Mouse (Mus musculus) limb, embryonic 15.5 days (tissue): ENCODE results near the gene Cep112. TPM values are rescaled to one million over a fixed set of nuclear protein-coding genes. Genes with fewer than 3 reads are reported as not detected.

Experiments
- ATAC-seq: fragments of 200-750 bp; cut with Nextera tagmentation; 2 replicates; pipeline ENCODE4 v1.8.0; 2017; ENCODE audit warnings: low read depth, moderate TSS enrichment; ENCODE audit not compliant: insufficient number of reproducible peaks, low FRiP score, low TSS enrichment
- H3K27ac ChIP-seq: fragments of 300-500 bp; sonication (generic); 2 replicates; pipeline ENCODE4 v1.5.1; 2015; ENCODE audit warnings: moderate library complexity, mild to moderate bottlenecking, inconsistent platforms
- H3K27me3 ChIP-seq: fragments of 300-500 bp; sonication (generic); 2 replicates; pipeline ENCODE4 v1.6.1; 2015; ENCODE audit warnings: inconsistent platforms
- H3K36me3 ChIP-seq: fragments of 300-500 bp; sonication (generic); 2 replicates; pipeline ENCODE4 v1.6.1; 2015; ENCODE audit warnings: inconsistent platforms
- H3K4me1 ChIP-seq: fragments of 300-500 bp; sonication (generic); 2 replicates; pipeline ENCODE4 v1.6.1; 2015; ENCODE audit warnings: inconsistent platforms
- H3K4me2 ChIP-seq: fragments of 300-500 bp; sonication (generic); 2 replicates; pipeline ENCODE4 v1.6.1; 2015; ENCODE audit warnings: mild to moderate bottlenecking, inconsistent platforms
- H3K4me3 ChIP-seq: fragments of 300-500 bp; sonication (generic); 2 replicates; pipeline ENCODE4 v1.5.1; 2015; ENCODE audit warnings: mild to moderate bottlenecking, inconsistent platforms
- H3K9ac ChIP-seq: fragments of 300-500 bp; sonication (generic); 2 replicates; pipeline ENCODE4 v1.6.1; 2015; ENCODE audit warnings: inconsistent platforms
- H3K9me3 ChIP-seq: fragments of 300-500 bp; sonication (generic); 2 replicates; pipeline ENCODE4 v1.6.1; 2016; ENCODE audit warnings: inconsistent platforms
- WGBS: fragments of 180-500 bp; shearing (Covaris S2); methylation state at CpG from one replicate; pipeline ENCODE4 v1.1.7; 2015; 5-methylcytosine and 5-hydroxymethylcytosine counted together
- polyA plus RNA-seq: library from polyadenylated mRNA; unstranded; fragments of >200 nt; fragmentation: Nextera tagmentation; extraction: Ambion mirVana; gene quantifications from 2 replicates; pipeline ENCODE4 v1.2.1, GENCODE M21; 2015

The Cep112 gene
- polyA plus RNA-seq, 1 experiment from 2014 or later: 15.0 TPM

- Histone ChIP-seq H3K4me2 (no peak overlapping the region), H3K4me1 (0 out of 2 replicates have a peak, but pooled peaks cover 3% of the 10 kb centered on the region), H3K27ac (0 out of 2 replicates have a peak overlapping the region, but pooled peaks have one; percentile 11), H3K4me3 (no peak overlapping the region), H3K27me3 (no peaks in the 10 kb centered on the region), H3K9me3 (no peaks in the 10 kb centered on the region), H3K36me3 (no peaks in the 10 kb centered on the region), H3K9ac (no peak overlapping the region)
- no peak for ATAC-seq
- WGBS: 28% methylated on average over 7 of the region's 7 CpGs
Measured at GRCm38 (mm10) chr11:108620628-108621433, 195.8 kb downstream of the Cep112 start.

GRCm38 (mm10) chr11:108621434-108621901 is 196.5 kb downstream of the Cep112 start:
- no peaks in the 10 kb centered on the region for H3K36me3 ChIP-seq
- H3K4me1 ChIP-seq: 0 out of 2 replicates have a peak, but pooled peaks cover 3% of the 10 kb centered on the region
- no peak overlapping the region for H3K9ac ChIP-seq
- WGBS: 28% methylated on average over 9 of the region's 9 CpGs
- no peak for ATAC-seq
- no peaks in the 10 kb centered on the region for H3K9me3 ChIP-seq
- no peak overlapping the region for H3K4me3 ChIP-seq
- 0 out of 2 replicates have a peak overlapping the region, but pooled peaks have one; percentile 11 for H3K27ac ChIP-seq
- no peak overlapping the region for H3K4me2 ChIP-seq
- no peaks in the 10 kb centered on the region for H3K27me3 ChIP-seq

GRCm38 (mm10) chr11:108625546-108626232 is 200.7 kb downstream of the Cep112 start:
- H3K36me3 ChIP-seq: no peaks in the 10 kb centered on the region
- no peak overlapping the region for H3K27ac ChIP-seq
- 79% methylated on average over 5 of the region's 5 CpGs for WGBS
- no peaks in the 10 kb centered on the region for H3K27me3 ChIP-seq
- H3K4me3 ChIP-seq: no peak overlapping the region
- H3K9me3 ChIP-seq: no peaks in the 10 kb centered on the region
- H3K4me1 ChIP-seq: 0 out of 2 replicates have a peak, but pooled peaks cover 3% of the 10 kb centered on the region
- no peak overlapping the region for H3K4me2 ChIP-seq
- no peak overlapping the region for H3K9ac ChIP-seq
- ATAC-seq: no peak

GRCm38 (mm10) chr11:108637780-108638179 is 212.8 kb downstream of the Cep112 start:
- WGBS: 63% methylated on average over 2 of the region's 2 CpGs
- ATAC-seq: no peak
- Histone ChIP-seq H3K27me3 (no peaks in the 10 kb centered on the region), H3K4me1 (no peaks in the 10 kb centered on the region), H3K36me3 (no peaks in the 10 kb centered on the region), H3K9me3 (no peaks in the 10 kb centered on the region), H3K27ac (no peak overlapping the region), H3K4me2 (no peak overlapping the region), H3K9ac (no peak overlapping the region), H3K4me3 (no peak overlapping the region)

- Histone ChIP-seq H3K9ac (no peak overlapping the region), H3K27ac (no peak overlapping the region), H3K36me3 (no peaks in the 10 kb centered on the region), H3K4me3 (no peak overlapping the region), H3K4me2 (no peak overlapping the region), H3K27me3 (no peaks in the 10 kb centered on the region), H3K9me3 (no peaks in the 10 kb centered on the region), H3K4me1 (no peaks in the 10 kb centered on the region)
- WGBS: 66% methylated on average over 2 of the region's 2 CpGs
- no peak for ATAC-seq
Measured at GRCm38 (mm10) chr11:108655574-108655973, 230.6 kb downstream of the Cep112 start.

- Histone ChIP-seq H3K9me3 (no peaks in the 10 kb centered on the region), H3K4me1 (no peaks in the 10 kb centered on the region), H3K9ac (no peak overlapping the region), H3K27me3 (no peaks in the 10 kb centered on the region), H3K4me2 (no peak overlapping the region), H3K4me3 (no peak overlapping the region), H3K36me3 (no peaks in the 10 kb centered on the region), H3K27ac (no peak overlapping the region)
- no peak for ATAC-seq
- WGBS: 95% methylated on average over 3 of the region's 3 CpGs
Measured at GRCm38 (mm10) chr11:108682014-108682413, 257.0 kb downstream of the Cep112 start.

GRCm38 (mm10) chr11:108696563-108696962 is 271.6 kb downstream of the Cep112 start:
- Histone ChIP-seq H3K9ac (no peak overlapping the region), H3K4me3 (no peak overlapping the region), H3K27me3 (no peaks in the 10 kb centered on the region), H3K4me1 (no peaks in the 10 kb centered on the region), H3K36me3 (no peaks in the 10 kb centered on the region), H3K9me3 (no peaks in the 10 kb centered on the region), H3K4me2 (no peak overlapping the region), H3K27ac (no peak overlapping the region)
- no peak for ATAC-seq
- WGBS: 73% methylated on average over 4 of the region's 4 CpGs

GRCm38 (mm10) chr11:108752301-108752700 is 327.3 kb downstream of the Cep112 start:
- no peaks in the 10 kb centered on the region for H3K9me3 ChIP-seq
- H3K4me1 ChIP-seq: peaks cover 21% of the 10 kb centered on the region
- WGBS: 25% methylated on average over 7 of the region's 7 CpGs
- H3K36me3 ChIP-seq: no peaks in the 10 kb centered on the region
- no peaks in the 10 kb centered on the region for H3K27me3 ChIP-seq
- no peak for ATAC-seq
- H3K27ac ChIP-seq: peak overlapping the region; percentile 64
- no peak overlapping the region for H3K4me2 ChIP-seq
- no peak overlapping the region for H3K4me3 ChIP-seq
- H3K9ac ChIP-seq: no peak overlapping the region

GRCm38 (mm10) chr11:108752765-108753164 is 327.8 kb downstream of the Cep112 start:
- no peak overlapping the region for H3K4me3 ChIP-seq
- H3K9ac ChIP-seq: no peak overlapping the region
- H3K9me3 ChIP-seq: no peaks in the 10 kb centered on the region
- no peak overlapping the region; the same call in 1 of the 2 replicates for H3K27ac ChIP-seq
- ATAC-seq: no peak
- H3K4me2 ChIP-seq: no peak overlapping the region
- no peaks in the 10 kb centered on the region for H3K36me3 ChIP-seq
- H3K27me3 ChIP-seq: no peaks in the 10 kb centered on the region
- H3K4me1 ChIP-seq: peaks cover 23% of the 10 kb centered on the region
- WGBS: 63% methylated on average over 2 of the region's 2 CpGs

GRCm38 (mm10) chr11:108753361-108754240 is 328.6 kb downstream of the Cep112 start:
- Histone ChIP-seq H3K4me3 (no peak overlapping the region), H3K27me3 (no peaks in the 10 kb centered on the region), H3K9me3 (no peaks in the 10 kb centered on the region), H3K4me2 (no peak overlapping the region), H3K27ac (peak overlapping the region; percentile 52; the same call in 1 of the 2 replicates), H3K36me3 (no peaks in the 10 kb centered on the region), H3K9ac (no peak overlapping the region), H3K4me1 (peaks cover 29% of the 10 kb centered on the region)
- ATAC-seq: no peak
- WGBS: 38% methylated on average over 7 of the region's 7 CpGs

- Histone ChIP-seq H3K27ac (no peak overlapping the region), H3K4me2 (no peak overlapping the region), H3K4me1 (peaks cover 17% of the 10 kb centered on the region), H3K4me3 (no peak overlapping the region), H3K36me3 (no peaks in the 10 kb centered on the region), H3K9me3 (no peaks in the 10 kb centered on the region), H3K27me3 (no peaks in the 10 kb centered on the region), H3K9ac (no peak overlapping the region)
- ATAC-seq: no peak
- 47% methylated on average over 2 of the region's 2 CpGs for WGBS
Measured at GRCm38 (mm10) chr11:108757211-108757610, 332.2 kb downstream of the Cep112 start.
